Mouse (Mus musculus) heart, postnatal 0 days (tissue): ENCODE results near the gene Kat2a. TPM values are rescaled to one million over a fixed set of nuclear protein-coding genes. Genes with fewer than 3 reads are reported as not detected.
"Not testable (repeated sequence)": the region's sequence is repeated elsewhere in the genome, so short reads cannot be mapped to it uniquely, and the experiment has no call there.

Experiments
- ATAC-seq: fragments of 200-750 bp; cut with Nextera tagmentation; 2 replicates; pipeline ENCODE4 v1.8.0; 2017; ENCODE audit warnings: low read depth, moderate number of reproducible peaks, moderate library complexity; ENCODE audit not compliant: insufficient read depth
- DNase-seq: peaks from one replicate; pipeline ENCODE4 v3.0.0-alpha.2; 2016; ENCODE audit warnings: low spot score
- H3K27ac ChIP-seq: fragments of 300-500 bp; sonication (generic); 2 replicates; pipeline ENCODE4 v1.5.1; 2014; ENCODE audit warnings: low read depth, mild to moderate bottlenecking
- H3K27me3 ChIP-seq: fragments of 300-500 bp; sonication (generic); 2 replicates; pipeline ENCODE4 v1.6.1; 2014; ENCODE audit warnings: low read length, mixed read lengths; ENCODE audit not compliant: control insufficient read depth, insufficient read depth
- H3K36me3 ChIP-seq: fragments of 300-500 bp; sonication (generic); replicated peaks from 2 replicates; pipeline ENCODE4 v1.6.1; 2014; ENCODE audit warnings: low read length, mixed read lengths; ENCODE audit not compliant: control insufficient read depth, insufficient read depth
- H3K4me1 ChIP-seq: fragments of 300-500 bp; sonication (generic); 2 replicates; pipeline ENCODE4 v1.6.1; 2014; ENCODE audit warnings: antibody characterized with exemption; ENCODE audit not compliant: control insufficient read depth, insufficient read depth
- H3K4me2 ChIP-seq: fragments of 300-500 bp; sonication (generic); 2 replicates; pipeline ENCODE4 v1.6.1; 2014; ENCODE audit warnings: low read depth, mild to moderate bottlenecking, low read length, moderate library complexity
- H3K4me3 ChIP-seq: fragments of 300-500 bp; sonication (generic); 2 replicates; pipeline ENCODE4 v1.5.1; 2014; ENCODE audit warnings: low read depth, low read length
- H3K9ac ChIP-seq: fragments of 300-500 bp; sonication (generic); replicated peaks from 2 replicates; pipeline ENCODE4 v1.6.1; 2014; ENCODE audit warnings: low read depth, low read length, mixed read lengths
- H3K9me3 ChIP-seq: fragments of 300-500 bp; sonication (generic); replicated peaks from 2 replicates; pipeline ENCODE4 v1.6.1; 2016; ENCODE audit warnings: low read length; ENCODE audit not compliant: control insufficient read depth
- CTCF ChIP-seq: IDR thresholded peaks from 2 replicates; pipeline ENCODE4 v1.5.1; 2016; ENCODE audit warnings: antibody characterized with exemption, control low read depth, low read depth
- EP300 ChIP-seq: IDR thresholded peaks from 2 replicates; pipeline ENCODE4 v1.6.1; 2016; ENCODE audit warnings: antibody characterized with exemption, low read depth
- WGBS: fragments of 180-500 bp; shearing (Covaris S2); extraction: QIAGEN DNeasy Blood & Tissue Kit; methylation state at CpG from one replicate; pipeline ENCODE4 v1.1.7; 2014; 5-methylcytosine and 5-hydroxymethylcytosine counted together
- polyA plus RNA-seq: library from polyadenylated mRNA; unstranded; fragments of >200 nt; fragmentation: Nextera tagmentation; extraction: Ambion mirVana; gene quantifications from 2 replicates; pipeline ENCODE4 v1.2.1, GENCODE M21; 2015
- total RNA-seq: library from RNA; depleted of rRNA; stranded (reverse); fragments of >200 nt; gene quantifications from 2 replicates; pipeline ENCODE4 v1.2.3, GENCODE M21; 2014; ENCODE audit warnings: low replicate concordance; rRNA removed

Gene Kat2a
- total and polyA plus RNA-seq, 2 experiments from 2014 or later, result 15.2 to 15.8 TPM

DNA sequence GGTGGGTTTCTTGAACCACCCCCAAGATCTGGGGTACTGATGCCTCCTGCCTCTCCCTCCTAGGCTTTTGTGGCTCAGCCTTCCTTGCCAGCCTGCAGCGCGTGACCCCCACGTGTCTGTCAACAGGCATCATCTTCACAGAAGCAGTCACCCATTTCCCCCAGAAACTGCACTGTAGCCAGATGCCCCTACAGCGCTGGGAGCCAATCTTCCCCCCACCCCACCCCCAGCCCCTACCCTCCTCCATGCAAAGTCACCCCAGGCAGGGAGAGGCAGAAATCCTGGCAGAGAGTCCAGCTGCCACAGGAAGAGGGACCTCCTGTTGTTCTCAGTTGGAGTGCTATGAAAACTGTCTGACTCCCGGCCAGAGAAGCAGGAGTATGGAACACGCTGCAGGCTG lies 55.8 kb downstream of the Kat2a start:
- Histone ChIP-seq H3K4me3 (no peak overlapping the region), H3K9me3 (no peaks in the 10 kb centered on the region), H3K9ac (no peak overlapping the region), H3K4me2 (peak overlapping the region; percentile 26; the same call in 1 of the 2 replicates), H3K36me3 (no peaks in the 10 kb centered on the region), H3K4me1 (peaks cover 5% of the 10 kb centered on the region; the same call in 1 of the 2 replicates), H3K27me3 (peaks cover 5% of the 10 kb centered on the region), H3K27ac (no peak overlapping the region)
- 13% methylated on average over 6 of the region's 6 CpGs for WGBS
- ATAC-seq (no peak), DNase-seq (peak; percentile 52)
- TF ChIP-seq CTCF, result no peak
- no peak for TF ChIP-seq EP300

- 39% methylated on average over 2 of the region's 3 CpGs for WGBS
- H3K27me3 ChIP-seq, result peaks cover 14% of the 10 kb centered on the region
- H3K4me2 ChIP-seq, H3K27ac ChIP-seq, ATAC-seq, H3K9ac ChIP-seq, H3K9me3 ChIP-seq, H3K4me1 ChIP-seq, H3K4me3 ChIP-seq, H3K36me3 ChIP-seq, DNase-seq: not testable (repeated sequence)
- peak; percentile 34 for TF ChIP-seq CTCF
These were observed 56.7 kb downstream of the Kat2a start for GRCm38 (mm10) chr11:100655589-100655988.

Other genes starting within 250 kb of the Kat2a start
- 10.3 and 16.6 TPM in 2 replicates for gene Klhl11, start 239.7 kb downstream of the Kat2a start, total RNA-seq
- gene Klhl11, start 239.7 kb downstream of the Kat2a start, polyA plus RNA-seq, result 4.6 and 5.3 TPM in 2 replicates
- 68.4 and 75.6 TPM in 2 replicates for gene Acly, start 184.5 kb downstream of the Kat2a start, total RNA-seq
- 32.3 and 35.5 TPM in 2 replicates for gene Acly, start 184.5 kb downstream of the Kat2a start, polyA plus RNA-seq
- 0.23 and 0.39 TPM in 2 replicates for gene Ttc25, start 166.9 kb downstream of the Kat2a start, total RNA-seq
- gene Ttc25, start 166.9 kb downstream of the Kat2a start, polyA plus RNA-seq, result 0.37 TPM in 2 replicates
- 10.8 and 28.3 TPM in 2 replicates for gene Cnp, start 137.6 kb downstream of the Kat2a start, total RNA-seq
- gene Cnp, start 137.6 kb downstream of the Kat2a start, polyA plus RNA-seq, result 11.5 and 12.4 TPM in 2 replicates
- gene Nkiras2, start 93.2 kb downstream of the Kat2a start, total RNA-seq, result 113 and 134 TPM in 2 replicates
- gene Nkiras2, start 93.2 kb downstream of the Kat2a start, polyA plus RNA-seq, result 77.4 and 79.7 TPM in 2 replicates
- gene Dnajc7, start 92.3 kb downstream of the Kat2a start, total RNA-seq, result 82.2 and 98.5 TPM in 2 replicates
- gene Dnajc7, start 92.3 kb downstream of the Kat2a start, polyA plus RNA-seq, result 163 and 173 TPM in 2 replicates
- not detected in 2 replicates for gene Zfp385c, start 20.0 kb downstream of the Kat2a start, total RNA-seq
- gene Zfp385c, start 20.0 kb downstream of the Kat2a start, polyA plus RNA-seq, result 0.25 and 0.40 TPM in 2 replicates
- gene Dhx58, start 8.2 kb downstream of the Kat2a start, total RNA-seq, result 3.6 and 9.1 TPM in 2 replicates
- gene Dhx58, start 8.2 kb downstream of the Kat2a start, polyA plus RNA-seq, result 1.3 and 1.4 TPM in 2 replicates
- not detected in 2 replicates for gene Hspb9, start 1.4 kb upstream of the Kat2a start, total RNA-seq
- 0.22 TPM in 1 of 2 replicates, not detected in the other for gene Hspb9, start 1.4 kb upstream of the Kat2a start, polyA plus RNA-seq
- 99.1 and 117 TPM in 2 replicates for gene Rab5c, start 25.8 kb upstream of the Kat2a start, total RNA-seq
- gene Rab5c, start 25.8 kb upstream of the Kat2a start, polyA plus RNA-seq, result 11.0 and 12.0 TPM in 2 replicates
- not detected in 2 replicates for gene Kcnh4, start 47.5 kb upstream of the Kat2a start, total RNA-seq
- gene Kcnh4, start 47.5 kb upstream of the Kat2a start, polyA plus RNA-seq, result not detected in 2 replicates
- gene Hcrt, start 50.5 kb upstream of the Kat2a start, total RNA-seq, result not detected in 2 replicates
- gene Hcrt, start 50.5 kb upstream of the Kat2a start, polyA plus RNA-seq, result not detected in 2 replicates
- gene Ghdc, start 58.5 kb upstream of the Kat2a start, total RNA-seq, result 8.2 and 13.0 TPM in 2 replicates
- 6.8 and 7.0 TPM in 2 replicates for gene Ghdc, start 58.5 kb upstream of the Kat2a start, polyA plus RNA-seq
- 29.2 and 48.2 TPM in 2 replicates for gene Stat5b, start 138.3 kb upstream of the Kat2a start, total RNA-seq
- 22.5 and 23.3 TPM in 2 replicates for gene Stat5b, start 138.3 kb upstream of the Kat2a start, polyA plus RNA-seq
- 12.6 and 21.3 TPM in 2 replicates for gene Stat5a, start 146.9 kb upstream of the Kat2a start, total RNA-seq
- 9.6 and 11.7 TPM in 2 replicates for gene Stat5a, start 146.9 kb upstream of the Kat2a start, polyA plus RNA-seq
- 105 and 128 TPM in 2 replicates for gene Stat3, start 227.1 kb upstream of the Kat2a start, total RNA-seq
- gene Stat3, start 227.1 kb upstream of the Kat2a start, polyA plus RNA-seq, result 53.5 and 65.7 TPM in 2 replicates